Mouse (Mus musculus): ENCODE measurements at regions not wholly inside any gene's neighbourhood (a gene's known extent, or its start where the extent isn't known, plus 50 kb on each side); places are given as distances from the start of the nearest gene placed in this dataset.
"Not testable (repeated sequence)": the region's sequence is repeated elsewhere in the genome, so short reads cannot be mapped to it uniquely, and the experiment has no call there.

- ATAC-seq (ENCODE audit: low FRiP score) (no peak), DNase-seq (ENCODE audit: low spot score) (no peak)
- no peak overlapping the region for H3K4me2 ChIP-seq (ENCODE audit: low read depth, low read length, poor library complexity, severe bottlenecking)
- H3K27ac ChIP-seq (ENCODE audit: low read depth, low read length), result no peak overlapping the region
- H3K9ac ChIP-seq (replicated peaks; ENCODE audit: low read length, poor library complexity, severe bottlenecking), result no peak overlapping the region
- TF ChIP-seq CTCF (IDR thresholded peaks at IDR 0.05), result no peak
- H3K4me3 ChIP-seq (ENCODE audit: low read depth, low read length), result no peak overlapping the region
- WGBS, result 97% methylated on average over 7 of the region's 7 CpGs
- H3K9me3 ChIP-seq (ENCODE audit: low read length), result no peaks in the 10 kb centered on the region
- H3K4me1 ChIP-seq (ENCODE audit: insufficient read depth, low read length), result no peaks in the 10 kb centered on the region
- H3K36me3 ChIP-seq (ENCODE audit: insufficient read depth, low read length), result no peaks in the 10 kb centered on the region
- no peaks in the 10 kb centered on the region for H3K27me3 ChIP-seq (ENCODE audit: insufficient read depth, low read length)
These were observed 133.8 kb downstream of the Phlda1 start for GRCm38 (mm10) chr10:111639866-111640265.

GRCm38 (mm10) chr10:111642683-111643082 lies 136.6 kb downstream of the Phlda1 start:
- H3K4me2 ChIP-seq (ENCODE audit: low read depth, low read length, poor library complexity, severe bottlenecking), result no peak overlapping the region
- no peak overlapping the region for H3K27ac ChIP-seq (ENCODE audit: low read depth, low read length)
- H3K9ac ChIP-seq (replicated peaks; ENCODE audit: low read length, poor library complexity, severe bottlenecking), result no peak overlapping the region
- no peaks in the 10 kb centered on the region for H3K4me1 ChIP-seq (ENCODE audit: insufficient read depth, low read length)
- no peaks in the 10 kb centered on the region for H3K36me3 ChIP-seq (ENCODE audit: insufficient read depth, low read length)
- no peak for ATAC-seq (ENCODE audit: low FRiP score)
- WGBS, result 61% methylated on average over 2 of the region's 2 CpGs
- no peaks in the 10 kb centered on the region for H3K27me3 ChIP-seq (ENCODE audit: insufficient read depth, low read length)
- TF ChIP-seq CTCF (IDR thresholded peaks at IDR 0.05), result no peak
- no peak for DNase-seq (ENCODE audit: low spot score)
- no peaks in the 10 kb centered on the region for H3K9me3 ChIP-seq (ENCODE audit: low read length)
- no peak overlapping the region for H3K4me3 ChIP-seq (ENCODE audit: low read depth, low read length)

- H3K36me3 ChIP-seq (ENCODE audit: insufficient read depth, low read length); H3K4me3 ChIP-seq (ENCODE audit: low read depth, low read length); DNase-seq (ENCODE audit: low spot score); H3K4me2 ChIP-seq (ENCODE audit: low read depth, low read length, poor library complexity, severe bottlenecking); H3K27me3 ChIP-seq (ENCODE audit: insufficient read depth, low read length); ATAC-seq (ENCODE audit: low FRiP score); H3K27ac ChIP-seq (ENCODE audit: low read depth, low read length); H3K9ac ChIP-seq (replicated peaks; ENCODE audit: low read length, poor library complexity, severe bottlenecking); H3K9me3 ChIP-seq (ENCODE audit: low read length); H3K4me1 ChIP-seq (ENCODE audit: insufficient read depth, low read length): not testable (repeated sequence)
- WGBS, result 68% methylated on average over 1 of the region's 2 CpGs
These were observed 147.7 kb downstream of the Phlda1 start for GRCm38 (mm10) chr10:111653773-111654172.

- ATAC-seq (ENCODE audit: low FRiP score) (no peak), DNase-seq (ENCODE audit: low spot score) (no peak)
- H3K4me3 ChIP-seq (ENCODE audit: low read depth, low read length), result no peak overlapping the region
- no peaks in the 10 kb centered on the region for H3K9me3 ChIP-seq (ENCODE audit: low read length)
- no peak overlapping the region for H3K4me2 ChIP-seq (ENCODE audit: low read depth, low read length, poor library complexity, severe bottlenecking)
- no peaks in the 10 kb centered on the region for H3K36me3 ChIP-seq (ENCODE audit: insufficient read depth, low read length)
- no peak for TF ChIP-seq CTCF (IDR thresholded peaks at IDR 0.05)
- H3K9ac ChIP-seq (replicated peaks; ENCODE audit: low read length, poor library complexity, severe bottlenecking), result no peak overlapping the region
- WGBS, result 42% methylated on average over 22 of the region's 22 CpGs
- H3K27ac ChIP-seq (ENCODE audit: low read depth, low read length), result no peak overlapping the region
- no peaks in the 10 kb centered on the region for H3K4me1 ChIP-seq (ENCODE audit: insufficient read depth, low read length)
- H3K27me3 ChIP-seq (ENCODE audit: insufficient read depth, low read length), result no peaks in the 10 kb centered on the region
These were observed 148.5 kb downstream of the Phlda1 start for GRCm38 (mm10) chr10:111654364-111655226.

DNA sequence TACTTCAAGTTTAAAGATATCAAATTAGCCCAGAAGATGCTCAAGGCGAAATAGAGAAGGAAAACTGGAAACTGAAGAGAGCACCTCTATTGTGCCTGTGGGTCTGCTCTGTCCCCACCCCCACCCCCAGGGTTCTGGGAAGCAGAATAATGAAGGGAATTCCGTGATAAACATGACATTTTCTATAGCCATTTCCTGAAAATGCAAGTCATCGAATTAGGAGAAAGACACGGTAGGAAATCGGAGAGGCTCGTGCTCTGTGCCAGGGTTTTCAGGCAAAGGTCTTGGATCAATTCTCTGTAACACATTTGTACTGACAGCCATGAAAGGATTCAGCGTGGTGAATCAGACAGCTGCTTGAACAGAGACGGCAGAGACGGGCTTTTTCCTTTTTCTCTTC lies 152.7 kb downstream of the Phlda1 start:
- no peak for ATAC-seq (ENCODE audit: low FRiP score)

GRCm38 (mm10) chr10:111662665-111663064 lies 156.6 kb downstream of the Phlda1 start:
- no peak overlapping the region for H3K9ac ChIP-seq (replicated peaks; ENCODE audit: low read length, poor library complexity, severe bottlenecking)
- no peaks in the 10 kb centered on the region for H3K27me3 ChIP-seq (ENCODE audit: insufficient read depth, low read length)
- H3K4me2 ChIP-seq (ENCODE audit: low read depth, low read length, poor library complexity, severe bottlenecking), result no peak overlapping the region
- H3K27ac ChIP-seq (ENCODE audit: low read depth, low read length), result no peak overlapping the region
- WGBS, result 79% methylated on average over 1 of the region's 1 CpGs
- no peak for TF ChIP-seq CTCF (IDR thresholded peaks at IDR 0.05)
- no peaks in the 10 kb centered on the region for H3K4me1 ChIP-seq (ENCODE audit: insufficient read depth, low read length)
- no peaks in the 10 kb centered on the region for H3K9me3 ChIP-seq (ENCODE audit: low read length)
- no peak overlapping the region for H3K4me3 ChIP-seq (ENCODE audit: low read depth, low read length)
- no peaks in the 10 kb centered on the region for H3K36me3 ChIP-seq (ENCODE audit: insufficient read depth, low read length)
- DNase-seq (ENCODE audit: low spot score), result no peak
- no peak for ATAC-seq (ENCODE audit: low FRiP score)

More for the DNA sequence above, 152.7 kb downstream of the Phlda1 start:
- H3K27me3 ChIP-seq (ENCODE audit: insufficient read depth, low read length), result no peaks in the 10 kb centered on the region
- 14% methylated on average over 9 of the region's 9 CpGs for WGBS
- peak overlapping the region; percentile 3; the same call in 1 of the 2 replicates for H3K4me3 ChIP-seq (ENCODE audit: low read depth, low read length)
- H3K4me2 ChIP-seq (ENCODE audit: low read depth, low read length, poor library complexity, severe bottlenecking), result peak overlapping the region; percentile 26; the same call in 1 of the 2 replicates
- H3K36me3 ChIP-seq (ENCODE audit: insufficient read depth, low read length), result no peaks in the 10 kb centered on the region
- peak; percentile 50 for DNase-seq (ENCODE audit: low spot score)
- H3K27ac ChIP-seq (ENCODE audit: low read depth, low read length), result no peak overlapping the region
- H3K9me3 ChIP-seq (ENCODE audit: low read length), result no peaks in the 10 kb centered on the region
- no peak for TF ChIP-seq CTCF (IDR thresholded peaks at IDR 0.05)
- no peaks in the 10 kb centered on the region for H3K4me1 ChIP-seq (ENCODE audit: insufficient read depth, low read length)
- H3K9ac ChIP-seq (replicated peaks; ENCODE audit: low read length, poor library complexity, severe bottlenecking), result no peak overlapping the region
